Mouse (Mus musculus) lung, postnatal 0 days (tissue): ENCODE measurements around the gene C2cd4c.

Experiments
- CTCF ChIP-seq: IDR thresholded peaks from 2 replicates; pipeline ENCODE4 v1.5.1; 2016; ENCODE audit warnings: antibody characterized with exemption, mild to moderate bottlenecking
- EP300 ChIP-seq: IDR thresholded peaks from 2 replicates; pipeline ENCODE4 v1.6.1; 2016; ENCODE audit warnings: antibody characterized with exemption, mild to moderate bottlenecking, control low read depth

- no peak for TF ChIP-seq CTCF
- TF ChIP-seq EP300 = no peak
Observed at GRCm38 (mm10) chr10:79594111-79594510, 19.7 kb downstream of the C2cd4c start.
